ENCODE assay signal across 8 mouse cellular contexts in genomic region chr11:121237345-121238128, GRCm38 (mm10). TPM values are rescaled to one million over a fixed set of nuclear protein-coding genes. Genes with fewer than 3 reads are reported as not detected.
DNase-seq lines count a peak whose midpoint lies in the region; ATAC-seq and TF ChIP-seq lines count a peak whose summit lies in the region.

No protein-coding gene starts in this region.

- peak overlapping the region; percentile 78 for H3K4me3 ChIP-seq in forebrain, embryonic 10.5 days
- peak overlapping the region; percentile 71 for H3K4me3 ChIP-seq in limb, embryonic 10.5 days
- H3K4me3 ChIP-seq in midbrain, embryonic 10.5 days = peak overlapping the region; percentile 80

- H3K4me1 ChIP-seq in forebrain, embryonic 10.5 days = peaks cover 33% of the 10 kb centered on the region
- H3K4me1 ChIP-seq in limb, embryonic 10.5 days = peaks cover 14% of the 10 kb centered on the region; the same call in 1 of the 2 replicates
- H3K4me1 ChIP-seq in midbrain, embryonic 10.5 days = peaks cover 31% of the 10 kb centered on the region

- peaks cover 38% of the 10 kb centered on the region for H3K36me3 ChIP-seq in forebrain, embryonic 10.5 days (replicated peaks)
- peaks cover 38% of the 10 kb centered on the region for H3K36me3 ChIP-seq in limb, embryonic 10.5 days
- H3K36me3 ChIP-seq in midbrain, embryonic 10.5 days = peaks cover 38% of the 10 kb centered on the region

- no peaks in the 10 kb centered on the region for H3K27me3 ChIP-seq in Patski
- no peaks in the 10 kb centered on the region for H3K27me3 ChIP-seq in forebrain, embryonic 10.5 days (ENCODE audit: poor library complexity, severe bottlenecking)
- H3K27me3 ChIP-seq in limb, embryonic 10.5 days (ENCODE audit: low read depth, poor library complexity, severe bottlenecking) = no peaks in the 10 kb centered on the region
- H3K27me3 ChIP-seq in midbrain, embryonic 10.5 days (ENCODE audit: low read depth, poor library complexity, severe bottlenecking) = no peaks in the 10 kb centered on the region

- in situ Hi-C loops in Patski (cut with MboI; ENCODE audit: low pct_unique_long_range_greater_than_20kb) = no loop called here

- H3K9me3 ChIP-seq in forebrain, embryonic 10.5 days = no peaks in the 10 kb centered on the region
- H3K9me3 ChIP-seq in limb, embryonic 10.5 days (replicated peaks) = no peaks in the 10 kb centered on the region
- no peaks in the 10 kb centered on the region for H3K9me3 ChIP-seq in midbrain, embryonic 10.5 days (replicated peaks)

- POLR2A ChIA-PET in Patski (lab: Charles Lee) = interaction anchor here (1.2 to 2.2 kb wide), 2 partner anchors 9 to 21 kb away, joined by 4 to 8 read pairs; partner anchors contain the start of gene Cybc1

- H3K27ac ChIP-seq in forebrain, embryonic 10.5 days = peak overlapping the region; percentile 99
- H3K27ac ChIP-seq in limb, embryonic 10.5 days = peak overlapping the region; percentile 98
- peak overlapping the region; percentile 98 for H3K27ac ChIP-seq in midbrain, embryonic 10.5 days (replicated peaks)

- intact Hi-C loops in left cerebral cortex, postnatal 25 days (cut with DNase I) = loop anchor here (2.0 kb wide), 2 partner anchors 33 to 53 kb away; partner anchors contain the start of genes Hexdc and Ogfod3
- intact Hi-C loops in left cerebral cortex, postnatal 4 days (cut with DNase I) = no loop called here

- DNase-seq in left cerebral cortex, postnatal 25 days (ENCODE audit: low spot score in 2 of 2) = peak; percentile 36 to 38
- DNase-seq in left cerebral cortex, postnatal 4 days = no peak
- DNase-seq in Patski (ENCODE audit: low read depth, low spot score) = no peak
- no peak for DNase-seq in forebrain, embryonic 10.5 days (ENCODE audit: extremely low spot score, low spot score)
- no peak for DNase-seq in limb, embryonic 10.5 days (ENCODE audit: low spot score)
- no peak for DNase-seq in midbrain, embryonic 10.5 days (ENCODE audit: low spot score)
- DNase-seq in adrenal gland, postnatal 4 days (ENCODE audit: low spot score in 2 of 2) = no peak
- no peak for DNase-seq in urinary bladder, postnatal 14 days (ENCODE audit: low spot score)

- CTCF ChIA-PET in Patski (lab: Charles Lee) = interaction anchor here (1.4 to 2.6 kb wide), 3 partner anchors 12 to 14 kb away, joined by 4 to 12 read pairs (median 5); no protein-coding TSS in a partner anchor

- ATAC-seq in Patski = peak; percentile 28

- TF ChIP-seq CTCF in Patski (IDR thresholded peaks at IDR 0.05) = peak; percentile 39

- WGBS in forebrain, embryonic 10.5 days = 7% methylated on average over 28 of the region's 28 CpGs
- 7% methylated on average over 28 of the region's 28 CpGs for WGBS in limb, embryonic 10.5 days
- WGBS in midbrain, embryonic 10.5 days = 7% methylated on average over 28 of the region's 28 CpGs

RNA-seq across cellular contexts. Expression of gene Narf, which starts 0.5 kb away (rescaled TPM):
- 10 to 100 TPM; 58.2 to 58.3 TPM for total RNA-seq in left cerebral cortex, postnatal 25 days (2021)
- total RNA-seq in left cerebral cortex, postnatal 4 days (2021) = 10 to 100 TPM; 70.6 to 73.2 TPM
- 26.3 TPM for polyA plus RNA-seq in Patski (2021)
- polyA plus RNA-seq in forebrain, embryonic 10.5 days (2016; fragmentation: Nextera tagmentation; extraction: Ambion mirVana) = 48.0 and 50.6 TPM in 2 replicates
- polyA plus RNA-seq in limb, embryonic 10.5 days (2016; fragmentation: Nextera tagmentation; extraction: Ambion mirVana) = 40.8 and 60.4 TPM in 2 replicates
- 59.3 and 71.0 TPM in 2 replicates for polyA plus RNA-seq in midbrain, embryonic 10.5 days (2016; fragmentation: Nextera tagmentation; extraction: Ambion mirVana)
- 10 to 100 TPM; 28.4 to 36.2 TPM for total RNA-seq in adrenal gland, postnatal 4 days (2021)

RNA-seq across cellular contexts. Expression of gene Cybc1, which starts 8.4 kb away (rescaled TPM):
- 10 to 100 TPM; 23.6 to 24.8 TPM for total RNA-seq in left cerebral cortex, postnatal 25 days (2021)
- 10 to 100 TPM; 24.0 to 27.3 TPM for total RNA-seq in left cerebral cortex, postnatal 4 days (2021)
- polyA plus RNA-seq in Patski (2021) = 33.3 TPM
- 28.2 and 29.9 TPM in 2 replicates for polyA plus RNA-seq in forebrain, embryonic 10.5 days (2016; fragmentation: Nextera tagmentation; extraction: Ambion mirVana)
- polyA plus RNA-seq in limb, embryonic 10.5 days (2016; fragmentation: Nextera tagmentation; extraction: Ambion mirVana) = 29.4 and 33.8 TPM in 2 replicates
- polyA plus RNA-seq in midbrain, embryonic 10.5 days (2016; fragmentation: Nextera tagmentation; extraction: Ambion mirVana) = 35.2 and 39.0 TPM in 2 replicates
- total RNA-seq in adrenal gland, postnatal 4 days (2021) = 10 to 100 TPM; 27.6 to 28.3 TPM

RNA-seq across cellular contexts. Expression of gene Foxk2, which starts 22.3 kb away (rescaled TPM):
- 10 to 100 TPM; 86.2 to 92.6 TPM for total RNA-seq in left cerebral cortex, postnatal 25 days (2021)
- 100 to 1,000 TPM; 115 to 116 TPM for total RNA-seq in left cerebral cortex, postnatal 4 days (2021)
- polyA plus RNA-seq in Patski (2021) = 50.5 TPM
- 10.4 and 11.9 TPM in 2 replicates for polyA plus RNA-seq in forebrain, embryonic 10.5 days (2016; fragmentation: Nextera tagmentation; extraction: Ambion mirVana)
- 11.0 and 11.1 TPM in 2 replicates for polyA plus RNA-seq in limb, embryonic 10.5 days (2016; fragmentation: Nextera tagmentation; extraction: Ambion mirVana)
- 8.8 TPM in 2 replicates for polyA plus RNA-seq in midbrain, embryonic 10.5 days (2016; fragmentation: Nextera tagmentation; extraction: Ambion mirVana)
- total RNA-seq in adrenal gland, postnatal 4 days (2021) = 10 to 100 TPM; 32.7 to 36.7 TPM

RNA-seq across cellular contexts. Expression of gene Ogfod3, which starts 33.0 kb away (rescaled TPM):
- 1 to 10 TPM; 7.3 to 7.8 TPM for total RNA-seq in left cerebral cortex, postnatal 25 days (2021)
- 1 to 10 TPM; 7.7 to 8.0 TPM for total RNA-seq in left cerebral cortex, postnatal 4 days (2021)
- 15.2 TPM for polyA plus RNA-seq in Patski (2021)
- 23.0 and 25.1 TPM in 2 replicates for polyA plus RNA-seq in forebrain, embryonic 10.5 days (2016; fragmentation: Nextera tagmentation; extraction: Ambion mirVana)
- polyA plus RNA-seq in limb, embryonic 10.5 days (2016; fragmentation: Nextera tagmentation; extraction: Ambion mirVana) = 17.0 and 19.1 TPM in 2 replicates
- polyA plus RNA-seq in midbrain, embryonic 10.5 days (2016; fragmentation: Nextera tagmentation; extraction: Ambion mirVana) = 23.8 and 25.9 TPM in 2 replicates
- 10 to 100 TPM; 23.6 to 26.0 TPM for total RNA-seq in adrenal gland, postnatal 4 days (2021)

RNA-seq across cellular contexts. Expression of gene Hexdc, which starts 33.3 kb away (rescaled TPM):
- 10 to 100 TPM; 21.8 to 26.8 TPM for total RNA-seq in left cerebral cortex, postnatal 25 days (2021)
- 10 to 100 TPM; 54.9 to 57.3 TPM for total RNA-seq in left cerebral cortex, postnatal 4 days (2021)
- polyA plus RNA-seq in Patski (2021) = 16.5 TPM
- 5.3 and 6.6 TPM in 2 replicates for polyA plus RNA-seq in forebrain, embryonic 10.5 days (2016; fragmentation: Nextera tagmentation; extraction: Ambion mirVana)
- polyA plus RNA-seq in limb, embryonic 10.5 days (2016; fragmentation: Nextera tagmentation; extraction: Ambion mirVana) = 5.7 and 9.0 TPM in 2 replicates
- 5.1 and 6.6 TPM in 2 replicates for polyA plus RNA-seq in midbrain, embryonic 10.5 days (2016; fragmentation: Nextera tagmentation; extraction: Ambion mirVana)
- 10 to 100 TPM; 21.9 to 22.5 TPM for total RNA-seq in adrenal gland, postnatal 4 days (2021)

Comparison
In these comparisons a context has a peak if more than half of its experiments do, and no peak if none do; other contexts are left out.
1. DNase-seq: peak in left cerebral cortex, postnatal 25 days (2 of 2); none in left cerebral cortex, postnatal 4 days (single experiment), Patski (single experiment), forebrain, embryonic 10.5 days (single experiment), limb, embryonic 10.5 days (single experiment), midbrain, embryonic 10.5 days (single experiment), adrenal gland, postnatal 4 days (0 of 2) and urinary bladder, postnatal 14 days (single experiment).
2. Peak in every context shown above with its lines, with median percentiles within 50 percentile points of each other: H3K27ac ChIP-seq and H3K4me3 ChIP-seq.